Mouse (Mus musculus) testis, adult 2 months (tissue): ENCODE data around the gene Nit2.

Experiments used
- CTCF ChIP-seq: fragments of 200-500 bp; IDR thresholded peaks from 2 replicates; pipeline ENCODE4 v1.5.1; 2012; ENCODE audit warnings: low read depth, mild to moderate bottlenecking, inconsistent platforms, low read length, moderate library complexity; ENCODE audit not compliant: control insufficient read depth, insufficient read depth, insufficient replicate concordance
- POLR2A ChIP-seq: fragments of 200-500 bp; IDR thresholded peaks from 2 replicates; pipeline ENCODE4 v1.6.1; 2012; ENCODE audit warnings: low read depth, mild to moderate bottlenecking, inconsistent platforms, low read length, moderate library complexity; ENCODE audit not compliant: control insufficient read depth

DNA sequence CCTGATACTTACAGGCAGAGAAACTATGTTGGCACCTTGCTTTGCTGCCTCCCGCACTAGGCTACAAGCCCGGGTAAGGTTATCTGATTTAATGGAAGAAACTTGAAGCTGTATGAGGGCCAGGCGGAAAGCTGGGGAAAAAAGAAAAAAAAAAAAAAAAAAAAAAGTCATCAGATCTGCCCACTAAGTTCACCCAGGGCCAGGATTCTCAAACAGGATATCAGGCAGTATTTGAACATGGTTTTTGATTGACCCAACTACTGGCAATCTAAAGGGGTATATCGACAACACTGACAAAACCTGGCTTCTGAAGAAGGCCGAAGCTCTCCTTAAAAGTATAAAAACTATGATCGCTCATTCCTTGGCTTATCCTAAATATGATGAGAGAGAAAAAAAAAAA, 1.1 kb downstream of the Nit2 start:
- no peak for TF ChIP-seq POLR2A
- no peak for TF ChIP-seq CTCF
